Mouse (Mus musculus): ENCODE results near the gene D930048N14Rik. TPM values are rescaled to one million over a fixed set of nuclear protein-coding genes. Genes with fewer than 3 reads are reported as not detected.
"Not testable (repeated sequence)": the region's sequence is repeated elsewhere in the genome, so short reads cannot be mapped to it uniquely, and the experiment has no call there.

D930048N14Rik gene
- polyA plus RNA-seq, 1 experiment from 2014 or later = 1.2 TPM

DNA sequence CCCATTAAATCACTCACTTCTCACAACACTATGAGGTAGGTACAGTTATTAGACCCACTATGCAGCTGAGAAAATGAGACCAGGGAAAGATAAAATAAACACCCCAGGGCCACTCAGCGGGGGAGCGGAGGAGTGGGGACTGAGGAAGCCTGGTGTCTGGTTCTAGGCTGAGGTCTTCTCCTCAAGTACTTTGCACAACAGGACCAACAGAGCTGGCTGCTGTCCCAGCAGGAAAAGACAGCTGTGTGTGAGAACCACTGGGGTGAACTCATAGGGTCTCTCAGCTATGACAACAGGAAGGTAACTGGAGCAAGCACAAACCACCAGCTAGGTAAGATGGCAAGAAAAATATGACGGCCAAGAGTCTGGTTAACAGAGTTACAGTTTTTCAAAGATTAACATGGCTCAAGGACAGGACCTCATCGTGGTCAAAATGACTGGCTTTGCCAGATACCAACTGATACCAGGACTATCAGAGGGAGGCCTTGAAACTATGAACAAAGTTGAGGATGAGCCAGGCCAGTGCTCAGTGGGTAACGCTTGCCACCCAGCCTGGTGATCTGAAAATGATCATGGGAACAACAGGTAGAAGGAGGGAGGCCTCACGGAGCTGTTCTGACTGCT, 18.5 kb upstream of the D930048N14Rik start:
- no peaks in the 10 kb centered on the region for H3K9me3 ChIP-seq
- H3K27me3 ChIP-seq = no peaks in the 10 kb centered on the region
- H3K4me2 ChIP-seq = no peak overlapping the region
- H3K4me1 ChIP-seq (replicated peaks) = peaks cover 27% of the 10 kb centered on the region
- WGBS = 86% methylated on average over 6 of the region's 6 CpGs
- H3K4me3 ChIP-seq = no peak overlapping the region
- peaks cover 18% of the 10 kb centered on the region for H3K36me3 ChIP-seq
- H3K9ac ChIP-seq = no peak overlapping the region
- no peak for ATAC-seq (ENCODE audit: low FRiP score, low read depth)
- H3K27ac ChIP-seq (replicated peaks) = no peak overlapping the region

GRCm38 (mm10) chr11:51633200-51633599, 17.6 kb upstream of the D930048N14Rik start:
- not testable (repeated sequence) for H3K9ac ChIP-seq; H3K27me3 ChIP-seq; H3K4me2 ChIP-seq; H3K27ac ChIP-seq (replicated peaks); ATAC-seq (ENCODE audit: low FRiP score, low read depth); H3K9me3 ChIP-seq; H3K4me3 ChIP-seq; H3K36me3 ChIP-seq
- 96% methylated on average over 7 of the region's 7 CpGs for WGBS
- peaks cover 27% of the 10 kb centered on the region for H3K4me1 ChIP-seq (replicated peaks)

DNA sequence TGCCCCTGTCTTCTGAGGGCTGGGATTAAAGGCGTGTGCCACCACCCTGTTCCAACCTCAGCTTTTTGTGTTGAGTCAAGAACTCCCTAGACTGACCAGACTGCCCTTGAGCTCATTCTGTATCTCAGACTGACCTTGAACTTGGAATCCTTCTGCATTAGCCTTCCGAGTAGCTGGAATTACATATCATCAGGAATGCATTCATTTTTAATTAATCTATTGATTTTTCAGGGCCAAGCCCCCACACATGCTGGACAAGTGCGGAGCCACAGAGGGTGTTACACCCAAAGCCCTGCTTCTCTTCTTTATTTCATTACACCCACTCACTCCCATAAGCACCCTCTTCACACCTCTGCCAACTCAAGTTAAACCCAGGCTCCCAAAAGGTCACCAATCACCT, 17.0 kb upstream of the D930048N14Rik start:
- peaks cover 4% of the 10 kb centered on the region; the same call in 1 of the 2 replicates for H3K36me3 ChIP-seq
- H3K4me2 ChIP-seq = no peak overlapping the region
- no peaks in the 10 kb centered on the region for H3K27me3 ChIP-seq
- H3K27ac ChIP-seq (replicated peaks) = no peak overlapping the region
- ATAC-seq (ENCODE audit: low FRiP score, low read depth) = no peak
- H3K9me3 ChIP-seq = no peaks in the 10 kb centered on the region
- peaks cover 27% of the 10 kb centered on the region for H3K4me1 ChIP-seq (replicated peaks)
- H3K9ac ChIP-seq = no peak overlapping the region
- WGBS = 93% methylated on average over 3 of the region's 3 CpGs
- no peak overlapping the region for H3K4me3 ChIP-seq

DNA sequence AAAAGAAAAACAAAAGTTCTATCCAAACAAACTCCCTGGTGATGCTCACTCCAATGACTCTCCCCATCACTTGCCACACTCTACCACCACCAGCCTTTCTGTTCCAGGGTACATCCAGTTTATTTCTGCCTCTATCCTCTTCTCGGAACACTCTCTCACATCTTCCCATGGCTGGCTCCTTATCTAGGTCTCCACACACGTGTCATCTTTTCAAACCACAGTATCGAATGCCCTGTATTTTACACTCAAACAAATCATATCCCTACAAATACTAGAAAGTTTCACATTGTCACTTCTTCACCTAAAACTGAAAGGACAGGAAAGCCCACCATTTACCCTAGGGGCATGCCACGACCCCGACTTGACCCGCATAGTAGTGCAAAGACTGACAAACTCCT, 15.6 kb upstream of the D930048N14Rik start:
- Histone ChIP-seq H3K4me3 (peak overlapping the region; percentile 86), H3K9me3 (no peaks in the 10 kb centered on the region), H3K4me2 (peak overlapping the region; percentile 72), H3K4me1 (replicated peaks) (peaks cover 27% of the 10 kb centered on the region), H3K9ac (peak overlapping the region; percentile 82), H3K36me3 (no peaks in the 10 kb centered on the region), H3K27ac (replicated peaks) (peak overlapping the region; percentile 86), H3K27me3 (no peaks in the 10 kb centered on the region)
- ATAC-seq (ENCODE audit: low FRiP score, low read depth) = no peak
- WGBS = 18% methylated on average over 6 of the region's 6 CpGs

DNA sequence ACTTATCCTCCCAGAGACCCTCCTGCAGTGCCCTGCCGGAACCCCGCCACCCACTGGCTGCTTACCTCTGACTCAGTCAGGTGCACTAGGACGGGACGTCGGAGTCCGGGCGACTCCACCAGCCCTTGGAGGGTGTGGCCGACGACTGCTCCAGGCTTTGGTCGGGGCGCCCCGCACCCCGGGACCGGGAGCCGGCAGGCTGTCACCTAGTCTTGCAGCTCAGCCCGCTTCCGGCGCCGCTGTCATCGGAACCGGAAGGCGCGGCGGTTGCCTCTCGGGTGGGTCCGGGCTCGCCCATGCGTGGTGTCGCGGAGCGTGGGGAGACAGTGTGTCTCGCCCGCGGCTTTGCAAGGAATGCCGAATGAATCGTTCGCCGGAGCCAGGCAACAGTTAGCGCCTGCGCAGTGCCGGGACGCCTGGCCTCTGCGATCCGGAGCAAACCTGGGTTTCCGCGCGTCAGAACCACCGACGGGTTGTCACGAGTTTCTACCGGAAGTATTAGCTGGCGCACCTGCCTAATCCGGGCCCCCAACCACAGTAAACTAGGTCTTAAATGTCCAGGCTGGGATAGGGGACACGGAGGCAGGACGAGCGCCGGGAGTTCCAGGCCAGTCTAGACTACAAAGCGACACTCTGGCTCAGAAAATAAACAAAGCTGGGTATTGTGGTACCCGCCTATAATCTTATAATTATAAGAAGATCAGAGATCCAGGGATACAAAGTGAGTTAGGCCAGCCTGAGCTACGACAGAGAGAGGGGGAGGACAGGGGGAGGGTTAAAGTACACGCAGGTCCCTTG, 15.0 kb upstream of the D930048N14Rik start, which contains the start of gene Rmnd5b:
TSS of gene Rmnd5b (minus strand) at position 372 of the 798 bp plus-strand sequence.
- Histone ChIP-seq H3K4me2 (peak within 1 kb of the TSS; percentile 72), H3K4me3 (peak within 1 kb of the TSS; percentile 86), H3K9me3 (no peaks in the 10 kb centered on the region), H3K27me3 (no peaks in the 10 kb centered on the region), H3K36me3 (no peaks in the 10 kb centered on the region), H3K27ac (replicated peaks) (peak within 1 kb of the TSS; percentile 86), H3K9ac (peak within 1 kb of the TSS; percentile 82), H3K4me1 (replicated peaks) (peaks cover 27% of the 10 kb centered on the region)
- under 1% methylated on average over 61 of the region's 61 CpGs for WGBS
- peak; percentile 95 for ATAC-seq (ENCODE audit: low FRiP score, low read depth)

GRCm38 (mm10) chr11:51636323-51636684, 14.4 kb upstream of the D930048N14Rik start:
- WGBS = 4% methylated on average over 6 of the region's 6 CpGs
- Histone ChIP-seq H3K4me1 (replicated peaks) (peaks cover 27% of the 10 kb centered on the region), H3K27ac (replicated peaks) (peak overlapping the region; percentile 86), H3K4me2 (peak overlapping the region; percentile 72), H3K9ac (peak overlapping the region; percentile 82), H3K36me3 (no peaks in the 10 kb centered on the region), H3K9me3 (no peaks in the 10 kb centered on the region), H3K27me3 (no peaks in the 10 kb centered on the region), H3K4me3 (peak overlapping the region; percentile 86)
- no peak for ATAC-seq (ENCODE audit: low FRiP score, low read depth)

- no peak overlapping the region for H3K4me2 ChIP-seq
- WGBS = 5% methylated on average over 17 of the region's 17 CpGs
- no peaks in the 10 kb centered on the region for H3K9me3 ChIP-seq
- H3K4me3 ChIP-seq = no peak overlapping the region
- peaks cover 25% of the 10 kb centered on the region for H3K4me1 ChIP-seq (replicated peaks)
- no peak overlapping the region for H3K9ac ChIP-seq
- no peak for ATAC-seq (ENCODE audit: low FRiP score, low read depth)
- no peak overlapping the region for H3K27ac ChIP-seq (replicated peaks)
- H3K27me3 ChIP-seq = no peaks in the 10 kb centered on the region
- H3K36me3 ChIP-seq = 0 out of 2 replicates have a peak, but pooled peaks cover 1% of the 10 kb centered on the region
Observed at GRCm38 (mm10) chr11:51637971-51638414, 12.8 kb upstream of the D930048N14Rik start.

GRCm38 (mm10) chr11:51638497-51638896, 12.3 kb upstream of the D930048N14Rik start:
- Histone ChIP-seq H3K9ac (no peak overlapping the region), H3K27me3 (no peaks in the 10 kb centered on the region), H3K27ac (replicated peaks) (no peak overlapping the region), H3K9me3 (no peaks in the 10 kb centered on the region), H3K36me3 (0 out of 2 replicates have a peak, but pooled peaks cover 5% of the 10 kb centered on the region), H3K4me1 (replicated peaks) (peaks cover 25% of the 10 kb centered on the region), H3K4me2 (no peak overlapping the region), H3K4me3 (no peak overlapping the region)
- 74% methylated on average over 5 of the region's 5 CpGs for WGBS
- no peak for ATAC-seq (ENCODE audit: low FRiP score, low read depth)

GRCm38 (mm10) chr11:51640748-51641147, 10.0 kb upstream of the D930048N14Rik start:
- ATAC-seq (ENCODE audit: low FRiP score, low read depth) = no peak
- WGBS = 87% methylated on average over 7 of the region's 7 CpGs
- no peak overlapping the region for H3K9ac ChIP-seq

DNA sequence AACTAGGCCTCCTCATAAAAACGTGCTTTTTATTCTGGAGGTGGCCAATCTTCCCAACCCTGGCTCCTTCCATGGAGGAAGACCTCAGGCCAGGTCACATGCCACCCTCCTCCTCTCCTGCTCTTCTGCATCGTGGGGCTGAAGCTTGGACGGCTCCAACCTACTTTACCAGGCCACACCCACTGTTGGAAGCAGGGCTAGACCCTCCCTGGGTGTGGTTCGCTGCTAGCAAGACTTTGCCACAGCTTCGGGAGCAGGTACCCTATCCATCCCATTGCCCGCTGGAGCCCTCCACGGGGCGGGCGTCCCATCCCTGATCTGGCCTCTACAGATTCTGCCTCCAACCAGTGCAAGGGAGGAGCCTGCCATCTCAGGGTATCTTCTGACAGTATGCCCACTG, 7.6 kb upstream of the D930048N14Rik start:
- no peaks in the 10 kb centered on the region for H3K9me3 ChIP-seq
- ATAC-seq (ENCODE audit: low FRiP score, low read depth) = no peak
- 0 out of 2 replicates have a peak overlapping the region, but pooled peaks have one; percentile 0 for H3K27ac ChIP-seq (replicated peaks)

More at GRCm38 (mm10) chr11:51640748-51641147, 10.0 kb upstream of the D930048N14Rik start:
- H3K36me3 ChIP-seq = 0 out of 2 replicates have a peak, but pooled peaks cover 9% of the 10 kb centered on the region
- no peaks in the 10 kb centered on the region for H3K9me3 ChIP-seq
- H3K27me3 ChIP-seq = no peaks in the 10 kb centered on the region
- peaks cover 24% of the 10 kb centered on the region for H3K4me1 ChIP-seq (replicated peaks)
- no peak overlapping the region for H3K27ac ChIP-seq (replicated peaks)
- H3K4me3 ChIP-seq = no peak overlapping the region
- no peak overlapping the region for H3K4me2 ChIP-seq

DNA sequence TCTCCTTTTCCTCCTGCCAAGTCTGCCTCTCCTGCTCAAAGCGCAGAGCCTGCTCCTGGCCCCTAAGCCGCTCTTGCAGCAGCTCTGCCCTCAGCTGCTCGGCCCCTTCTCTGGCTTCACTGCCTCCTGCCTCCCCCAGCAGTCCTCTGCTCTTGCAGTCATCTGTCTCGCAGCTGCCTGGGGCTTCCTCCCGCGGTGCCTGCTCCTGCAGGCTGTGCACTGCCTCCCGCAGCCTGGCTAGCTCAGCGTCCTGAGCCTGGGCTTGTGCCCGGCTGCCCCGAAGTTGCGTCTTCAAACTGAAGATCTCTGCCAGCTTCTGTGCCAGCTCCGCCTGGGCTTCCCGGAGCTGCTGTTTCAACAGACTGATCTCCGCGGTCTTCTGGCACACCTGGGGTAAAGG, 7.0 kb upstream of the D930048N14Rik start:
- WGBS = 51% methylated on average over 15 of the region's 15 CpGs
- H3K4me2 ChIP-seq = 0 out of 2 replicates have a peak overlapping the region, but pooled peaks have one; percentile 9
- H3K27me3 ChIP-seq = no peaks in the 10 kb centered on the region
- H3K9me3 ChIP-seq = no peaks in the 10 kb centered on the region
- no peak overlapping the region for H3K4me3 ChIP-seq
- H3K4me1 ChIP-seq (replicated peaks) = peaks cover 25% of the 10 kb centered on the region; the same call in 1 of the 2 replicates
- no peak for ATAC-seq (ENCODE audit: low FRiP score, low read depth)
- H3K36me3 ChIP-seq = 0 out of 2 replicates have a peak, but pooled peaks cover 9% of the 10 kb centered on the region
- H3K27ac ChIP-seq (replicated peaks) = 0 out of 2 replicates have a peak overlapping the region, but pooled peaks have one; percentile 0
- H3K9ac ChIP-seq = no peak overlapping the region

More for the DNA sequence above, 7.6 kb upstream of the D930048N14Rik start:
- no peak overlapping the region for H3K4me2 ChIP-seq
- peaks cover 19% of the 10 kb centered on the region; the same call in 1 of the 2 replicates for H3K4me1 ChIP-seq (replicated peaks)
- no peak overlapping the region for H3K4me3 ChIP-seq
- no peak overlapping the region for H3K9ac ChIP-seq
- H3K27me3 ChIP-seq = no peaks in the 10 kb centered on the region
- H3K36me3 ChIP-seq = 0 out of 2 replicates have a peak, but pooled peaks cover 9% of the 10 kb centered on the region
- WGBS = 76% methylated on average over 9 of the region's 9 CpGs

DNA sequence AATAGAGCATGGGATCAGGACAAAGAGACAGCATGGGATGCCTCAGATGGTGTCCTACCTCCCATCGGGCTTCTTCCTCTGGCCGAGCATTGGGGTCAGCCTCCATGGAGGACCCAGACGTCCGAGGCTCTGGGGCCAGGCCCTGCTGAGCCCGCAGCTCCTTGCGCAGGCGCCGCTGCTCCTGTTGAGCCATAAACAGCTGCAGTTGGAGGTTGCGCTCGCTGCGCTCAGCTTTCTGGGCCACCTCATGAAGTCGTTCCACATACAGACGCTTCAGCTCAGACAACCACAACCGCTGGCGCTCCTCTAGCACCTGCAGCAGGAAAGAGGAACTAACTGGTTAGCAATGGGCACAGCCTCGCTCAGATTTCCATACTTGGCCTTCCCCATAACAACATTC, 6.5 kb upstream of the D930048N14Rik start:
- Histone ChIP-seq H3K27me3 (no peaks in the 10 kb centered on the region), H3K27ac (replicated peaks) (no peak overlapping the region; the same call in 1 of the 2 replicates), H3K4me2 (no peak overlapping the region), H3K9ac (no peak overlapping the region), H3K4me1 (replicated peaks) (peaks cover 29% of the 10 kb centered on the region), H3K9me3 (no peaks in the 10 kb centered on the region), H3K4me3 (no peak overlapping the region), H3K36me3 (0 out of 2 replicates have a peak, but pooled peaks cover 9% of the 10 kb centered on the region)
- no peak for ATAC-seq (ENCODE audit: low FRiP score, low read depth)
- WGBS = 70% methylated on average over 16 of the region's 16 CpGs
